Mouse (Mus musculus) liver, postnatal 0 days (tissue): ENCODE data around the gene Hist1h4d. TPM values are rescaled to one million over a fixed set of nuclear protein-coding genes. Genes with fewer than 3 reads are reported as not detected.
"Not testable (repeated sequence)": the region's sequence is repeated elsewhere in the genome, so short reads cannot be mapped to it uniquely, and the experiment has no call there.

Experiments
- ATAC-seq: fragments of 200-750 bp; cut with Nextera tagmentation; 2 replicates; pipeline ENCODE4 v1.8.0; 2017; ENCODE audit warnings: mild to moderate bottlenecking, moderate library complexity
- DNase-seq: peaks from one replicate; pipeline ENCODE4 v3.0.0-alpha.2; 2016
- H3K27ac ChIP-seq: fragments of 300-500 bp; sonication (generic); 2 replicates; pipeline ENCODE4 v1.5.1; 2014; ENCODE audit warnings: antibody characterized with exemption, moderate library complexity, mild to moderate bottlenecking, low read depth
- H3K27me3 ChIP-seq: fragments of 300-500 bp; sonication (generic); 2 replicates; pipeline ENCODE4 v1.6.1; 2014; ENCODE audit warnings: low read length, control low read depth, mixed read lengths; ENCODE audit not compliant: insufficient read depth
- H3K36me3 ChIP-seq: fragments of 300-500 bp; sonication (generic); replicated peaks from 2 replicates; pipeline ENCODE4 v1.6.1; 2014; ENCODE audit warnings: mild to moderate bottlenecking, control low read depth, low read length, moderate library complexity, mixed read lengths; ENCODE audit not compliant: insufficient read depth
- H3K4me1 ChIP-seq: fragments of 300-500 bp; sonication (generic); 2 replicates; pipeline ENCODE4 v1.6.1; 2014; ENCODE audit warnings: antibody characterized with exemption, mild to moderate bottlenecking, control low read depth; ENCODE audit not compliant: insufficient read depth
- H3K4me2 ChIP-seq: fragments of 300-500 bp; sonication (generic); 2 replicates; pipeline ENCODE4 v1.6.1; 2014; ENCODE audit warnings: low read depth, mild to moderate bottlenecking, low read length, moderate library complexity, mixed read lengths
- H3K4me3 ChIP-seq: fragments of 300-500 bp; sonication (generic); 2 replicates; pipeline ENCODE4 v1.5.1; 2014; ENCODE audit warnings: low read depth, low read length
- H3K9ac ChIP-seq: fragments of 300-500 bp; sonication (generic); replicated peaks from 2 replicates; pipeline ENCODE4 v1.6.1; 2014; ENCODE audit warnings: mild to moderate bottlenecking, moderate library complexity
- H3K9me3 ChIP-seq: fragments of 300-500 bp; sonication (generic); 2 replicates; pipeline ENCODE4 v1.6.1; 2016; ENCODE audit warnings: mild to moderate bottlenecking, control low read depth, low read length, mixed read lengths
- CTCF ChIP-seq: sonication (generic); IDR thresholded peaks from 2 replicates; pipeline ENCODE4 v1.5.1; 2016; ENCODE audit warnings: antibody characterized with exemption, low read depth
- EP300 ChIP-seq: IDR thresholded peaks from 2 replicates; pipeline ENCODE4 v1.6.1; 2016; ENCODE audit warnings: antibody characterized with exemption, low read depth, mild to moderate bottlenecking
- WGBS: fragments of 180-500 bp; shearing (Covaris S2); extraction: QIAGEN DNeasy Blood & Tissue Kit; methylation state at CpG from one replicate; pipeline ENCODE4 v1.1.7; 2014; ENCODE audit not compliant: insufficient replicate concordance; 5-methylcytosine and 5-hydroxymethylcytosine counted together
- polyA plus RNA-seq: library from polyadenylated mRNA; unstranded; fragments of >200 nt; fragmentation: Nextera tagmentation; extraction: Ambion mirVana; gene quantifications from 2 replicates; pipeline ENCODE4 v1.2.1, GENCODE M21; 2015

Gene Hist1h4d
- polyA plus RNA-seq, 1 experiment from 2014 or later = 94.3 TPM

DNA sequence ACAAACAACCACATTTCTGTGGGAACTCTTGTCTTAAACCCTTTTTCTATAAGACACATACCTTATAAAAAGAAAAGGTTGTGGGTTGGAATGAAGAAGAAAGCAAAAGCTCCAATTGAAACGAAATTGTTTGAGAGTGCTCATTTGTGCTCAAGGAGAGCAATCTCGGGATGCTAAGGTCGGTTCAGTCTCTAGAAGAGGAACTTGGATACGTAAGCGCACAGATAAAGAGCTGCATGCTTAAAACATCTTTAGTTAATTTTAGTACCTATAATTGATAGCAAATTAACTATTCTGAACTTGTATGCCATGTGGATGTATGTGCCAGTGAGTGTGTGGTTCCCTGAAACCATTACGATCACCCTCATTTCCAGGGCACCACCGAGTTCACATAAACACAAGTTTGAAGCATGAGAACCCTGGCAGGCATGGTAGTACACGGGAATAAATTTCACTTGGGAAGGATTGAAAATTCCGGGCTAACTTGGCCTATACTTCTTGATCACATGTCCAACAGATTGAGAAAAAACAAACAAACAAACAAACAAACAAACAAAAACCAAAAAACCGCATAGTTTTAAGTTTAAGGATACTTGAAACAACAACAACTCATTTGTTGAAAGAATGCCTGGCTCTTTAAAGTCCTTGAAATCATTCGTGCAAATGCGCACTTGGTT is 38.8 kb downstream of the Hist1h4d start:
- Histone ChIP-seq H3K9ac (peak overlapping the region; percentile 99), H3K4me3 (peak overlapping the region; percentile 80), H3K27ac (peak overlapping the region; percentile 100), H3K4me2 (peak overlapping the region; percentile 95), H3K4me1 (peaks cover 9% of the 10 kb centered on the region), H3K9me3 (no peaks in the 10 kb centered on the region), H3K36me3 (no peaks in the 10 kb centered on the region), H3K27me3 (no peaks in the 10 kb centered on the region; the same call in 1 of the 2 replicates)
- DNase-seq = no peak
- 25% methylated on average over 12 of the region's 12 CpGs for WGBS
- ATAC-seq = no peak
- no peak for TF ChIP-seq EP300
- no peak for TF ChIP-seq CTCF

DNA sequence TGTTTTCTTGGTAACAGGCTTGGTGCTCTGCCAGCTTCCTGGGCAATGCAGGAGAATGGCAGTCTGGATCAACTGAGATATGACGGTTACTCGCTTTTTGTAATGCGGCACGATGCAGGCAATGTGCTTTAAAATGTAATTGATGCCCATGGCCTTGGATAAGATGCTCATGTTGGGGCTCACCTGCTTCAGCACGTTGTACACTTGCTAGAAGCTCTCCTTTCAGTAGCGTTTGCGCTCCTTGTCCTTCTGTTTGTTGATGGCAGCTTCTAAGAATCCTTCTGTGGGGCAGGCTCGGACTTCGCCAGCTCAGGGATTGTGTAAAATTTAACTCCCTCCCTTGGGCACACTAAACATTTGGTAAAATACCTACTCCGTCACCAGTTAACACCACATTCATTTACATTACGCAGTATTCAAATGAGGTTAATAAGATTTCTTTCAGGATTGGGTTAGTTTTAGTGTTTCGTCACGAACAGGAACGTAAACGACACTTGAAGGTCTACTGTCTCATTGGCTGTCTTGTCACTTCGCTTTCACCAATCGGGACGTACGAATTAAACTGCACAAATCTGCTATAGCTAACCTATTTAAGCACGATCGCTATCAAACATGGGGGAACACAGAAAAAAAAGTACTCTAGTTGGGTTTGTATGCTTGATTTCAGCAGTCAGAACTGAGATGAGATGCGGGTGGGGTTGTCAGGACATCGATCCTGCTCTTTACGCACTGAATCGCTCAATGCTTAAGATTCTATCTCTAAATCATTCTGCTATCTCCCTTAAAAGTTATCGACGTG is 39.5 kb downstream of the Hist1h4d start, which contains the start of gene Hist1h2be:
Gene Hist1h2be, minus strand, starts transcription at position 392 of the 799 bp plus-strand sequence.
- no peaks in the 10 kb centered on the region; the same call in 1 of the 2 replicates for H3K27me3 ChIP-seq
- peaks cover 9% of the 10 kb centered on the region for H3K4me1 ChIP-seq
- ATAC-seq (peak; percentile 75), DNase-seq (peak; percentile 74)
- peak within 1 kb of the TSS; percentile 99 for H3K9ac ChIP-seq
- H3K4me2 ChIP-seq = peak within 1 kb of the TSS; percentile 95
- WGBS = under 1% methylated on average over 27 of the region's 27 CpGs
- H3K36me3 ChIP-seq = no peaks in the 10 kb centered on the region
- H3K9me3 ChIP-seq = no peaks in the 10 kb centered on the region
- TF ChIP-seq EP300 = no peak; the same call in 1 of the 2 replicates
- no peak for TF ChIP-seq CTCF
- H3K27ac ChIP-seq = peak within 1 kb of the TSS; percentile 100
- H3K4me3 ChIP-seq = peak within 1 kb of the TSS; percentile 80

DNA sequence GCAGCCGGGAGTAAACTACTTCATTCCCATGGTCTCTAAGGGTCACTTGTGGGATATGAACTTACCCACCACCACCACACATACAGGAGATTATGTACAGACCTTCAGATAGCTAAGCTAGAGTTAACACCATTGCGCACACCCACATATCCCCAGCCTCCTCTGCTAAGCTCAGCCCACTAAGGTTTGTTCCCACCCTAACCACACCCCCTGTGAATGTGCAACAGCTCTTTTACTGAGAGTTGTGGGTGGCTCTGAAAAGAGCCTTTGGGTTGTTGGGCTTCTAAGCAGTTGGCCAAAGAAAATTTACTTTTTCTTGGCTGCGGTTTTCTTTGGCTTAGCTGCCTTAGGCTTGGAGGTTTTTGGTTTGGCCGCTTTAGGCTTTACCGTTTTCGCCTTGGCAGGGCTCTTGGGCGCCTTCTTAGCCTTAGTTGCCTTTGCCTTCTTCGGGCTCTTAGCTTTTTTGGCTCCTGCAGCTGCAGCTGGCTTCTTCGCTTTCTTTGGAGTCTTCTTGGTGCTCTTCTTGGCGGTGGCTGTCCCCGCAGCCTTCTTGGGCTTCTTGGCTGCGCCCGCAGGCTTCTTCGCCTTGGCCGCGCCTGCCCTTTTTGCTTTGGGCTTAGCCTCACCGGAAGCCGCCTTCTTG is 40.3 kb downstream of the Hist1h4d start:
- Histone ChIP-seq H3K9ac (peak overlapping the region; percentile 99), H3K36me3 (no peaks in the 10 kb centered on the region), H3K4me2 (peak overlapping the region; percentile 95), H3K4me3 (peak overlapping the region; percentile 80), H3K9me3 (no peaks in the 10 kb centered on the region), H3K27ac (peak overlapping the region; percentile 100), H3K4me1 (peaks cover 9% of the 10 kb centered on the region), H3K27me3 (no peaks in the 10 kb centered on the region; the same call in 1 of the 2 replicates)
- TF ChIP-seq EP300 = no peak; the same call in none of the 2 replicates
- no peak for TF ChIP-seq CTCF
- under 1% methylated on average over 18 of the region's 18 CpGs for WGBS
- DNase-seq = peak; percentile 82
- peak; percentile 73 for ATAC-seq

DNA sequence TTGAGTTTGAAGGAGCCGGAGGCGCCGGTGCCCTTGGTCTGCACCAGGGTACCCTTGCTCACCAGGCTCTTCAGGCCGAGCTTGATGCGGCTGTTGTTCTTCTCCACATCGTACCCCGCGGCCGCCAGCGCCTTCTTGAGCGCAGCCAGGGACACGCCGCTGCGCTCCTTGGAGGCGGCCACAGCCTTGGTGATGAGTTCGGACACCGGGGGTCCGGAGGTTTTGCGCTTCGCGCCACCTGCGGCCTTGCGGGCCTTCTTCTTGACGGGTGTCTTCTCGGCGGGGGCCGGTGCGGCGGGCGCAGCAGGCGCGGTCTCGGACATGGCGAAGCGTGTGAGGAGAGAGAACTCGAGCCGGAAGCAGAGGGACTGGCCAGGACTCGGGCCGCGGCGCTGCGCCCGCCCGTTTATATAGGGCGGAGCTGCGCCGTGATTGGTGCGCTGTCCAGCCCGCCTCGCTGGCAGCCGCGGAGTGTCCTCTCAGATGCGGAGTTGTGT is 40.8 kb downstream of the Hist1h4d start, which contains the start of gene Hist1h1e:
Gene Hist1h1e, minus strand, starts transcription at position 384 of the 497 bp plus-strand sequence.
- DNase-seq (peak; percentile 95), ATAC-seq (peak; percentile 73)
- Histone ChIP-seq H3K27ac (peak within 1 kb of the TSS; percentile 100), H3K4me3 (peak within 1 kb of the TSS; percentile 80), H3K9ac (peak within 1 kb of the TSS; percentile 99), H3K4me2 (peak within 1 kb of the TSS; percentile 95)
- H3K9me3 ChIP-seq, H3K36me3 ChIP-seq, H3K4me1 ChIP-seq, H3K27me3 ChIP-seq: not testable (repeated sequence)
- 0% methylated on average over 46 of the region's 53 CpGs for WGBS
- TF ChIP-seq EP300 = 0 out of 2 replicates have a peak, but pooled peaks have one; percentile 65

DNA sequence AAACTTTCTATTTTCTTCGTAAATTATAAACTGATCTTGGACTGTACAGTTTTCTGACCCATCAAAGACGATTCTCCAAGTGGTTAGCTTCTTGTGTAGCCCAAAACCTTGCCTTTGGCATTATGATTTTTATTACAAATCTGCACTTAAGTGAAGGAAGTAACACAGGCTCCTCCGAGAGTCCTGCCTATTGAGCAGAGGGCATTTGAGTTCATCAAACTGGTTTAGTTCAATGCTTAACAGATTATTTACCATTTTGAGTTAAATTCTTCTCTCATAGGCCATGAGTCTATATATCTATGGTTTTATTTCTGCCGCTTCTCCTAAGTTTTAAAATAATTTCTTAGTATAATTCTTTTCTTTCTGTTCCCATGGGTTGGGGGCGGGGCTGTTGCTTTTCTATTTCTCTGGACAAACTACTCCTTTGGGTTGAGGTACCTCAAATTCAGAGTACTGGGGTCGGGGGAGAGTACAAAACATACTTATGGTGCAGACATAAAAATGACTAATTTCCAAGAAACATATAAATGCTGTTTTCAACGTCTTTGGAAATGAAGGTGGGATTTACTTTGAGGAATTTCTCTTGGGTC is 41.6 kb downstream of the Hist1h4d start:
- peak; percentile 20 for DNase-seq
- WGBS = 21% methylated on average over 7 of the region's 7 CpGs
- no peak; the same call in 1 of the 2 replicates for TF ChIP-seq EP300
- no peak for TF ChIP-seq CTCF
- Histone ChIP-seq H3K27me3 (no peaks in the 10 kb centered on the region; the same call in 1 of the 2 replicates), H3K27ac (peak overlapping the region; percentile 100), H3K9ac (peak overlapping the region; percentile 99), H3K9me3 (no peaks in the 10 kb centered on the region), H3K4me2 (peak overlapping the region; percentile 95), H3K36me3 (no peaks in the 10 kb centered on the region), H3K4me1 (peaks cover 9% of the 10 kb centered on the region), H3K4me3 (peak overlapping the region; percentile 80)
- no peak for ATAC-seq
